Mouse (Mus musculus): ENCODE measurements around the gene 2010300C02Rik. TPM values are rescaled to one million over a fixed set of nuclear protein-coding genes. Genes with fewer than 3 reads are reported as not detected.

The 2010300C02Rik gene
- polyA plus RNA-seq, 1 experiment from 2014 or later, result 3.2 TPM

DNA sequence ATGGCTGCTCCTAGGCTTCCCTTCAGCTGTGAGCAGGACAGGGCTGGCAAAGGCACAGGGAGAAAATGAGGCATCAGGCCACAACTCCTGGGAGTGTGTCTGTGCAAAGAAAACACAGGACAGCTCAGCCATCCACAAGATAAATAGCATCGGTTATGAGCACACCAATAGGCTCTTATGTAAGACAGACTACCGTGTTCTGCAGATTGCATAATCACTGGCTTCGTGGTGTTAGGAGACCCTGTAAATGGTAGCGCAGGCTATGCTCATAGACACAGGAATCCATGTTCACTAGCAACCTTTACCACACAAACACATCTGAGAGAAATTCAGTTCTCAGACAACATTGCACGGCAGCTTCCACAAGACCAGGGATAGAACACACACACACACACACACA, 56.3 kb downstream of the 2010300C02Rik start:
- ATAC-seq (ENCODE audit: low FRiP score), result no peak
- Histone ChIP-seq H3K4me3 (replicated peaks) (no peak overlapping the region), H3K9me3 (replicated peaks) (no peaks in the 10 kb centered on the region), H3K9ac (replicated peaks) (no peak overlapping the region), H3K36me3 (no peaks in the 10 kb centered on the region), H3K27me3 (replicated peaks) (no peaks in the 10 kb centered on the region), H3K4me2 (no peak overlapping the region), H3K4me1 (no peaks in the 10 kb centered on the region), H3K27ac (replicated peaks) (no peak overlapping the region)
- 85% methylated on average over 5 of the region's 5 CpGs for WGBS

DNA sequence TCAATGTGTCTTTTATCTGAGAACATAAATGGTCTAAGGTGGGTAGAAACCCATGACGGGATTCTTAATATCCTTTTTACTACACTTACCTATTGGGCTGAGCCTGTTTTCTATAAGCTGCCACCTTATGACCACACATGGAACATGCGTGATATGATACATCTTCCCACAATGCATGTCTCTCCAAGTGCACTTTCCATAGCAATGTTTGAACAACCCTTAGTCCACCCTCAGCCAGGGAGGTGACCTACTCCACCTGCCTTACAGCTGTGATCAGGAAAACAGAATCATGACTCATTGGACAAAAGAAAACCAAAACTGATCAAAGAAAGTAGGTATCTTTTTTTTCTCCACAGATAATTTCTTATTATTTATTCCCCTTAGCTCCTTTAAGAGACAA, 63.9 kb downstream of the 2010300C02Rik start:
- Histone ChIP-seq H3K36me3 (no peaks in the 10 kb centered on the region), H3K9ac (replicated peaks) (no peak overlapping the region), H3K27me3 (replicated peaks) (no peaks in the 10 kb centered on the region), H3K4me2 (no peak overlapping the region), H3K27ac (replicated peaks) (no peak overlapping the region), H3K4me3 (replicated peaks) (no peak overlapping the region), H3K4me1 (no peaks in the 10 kb centered on the region), H3K9me3 (replicated peaks) (no peaks in the 10 kb centered on the region)
- no peak for ATAC-seq (ENCODE audit: low FRiP score)
- 92% methylated on average over 2 of the region's 2 CpGs for WGBS

DNA sequence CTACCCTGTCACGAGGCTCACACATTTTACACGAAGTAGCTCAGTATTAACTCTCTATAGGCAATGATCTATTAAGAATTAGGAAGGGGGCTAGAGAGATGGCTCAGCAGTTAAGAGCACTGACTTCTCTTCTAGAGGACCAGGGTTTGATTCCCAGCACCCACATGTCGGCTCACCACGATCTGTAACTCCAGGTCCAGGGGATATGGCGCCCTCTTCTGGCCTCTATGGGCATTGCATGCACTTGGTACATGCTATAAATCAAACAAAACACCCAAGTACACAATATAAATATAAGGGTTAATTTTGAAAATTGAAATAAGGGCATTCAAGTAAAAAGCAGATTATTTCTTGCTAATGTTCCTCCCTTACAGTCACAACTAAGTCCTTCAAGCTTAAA, 65.9 kb downstream of the 2010300C02Rik start:
- no peak overlapping the region for H3K9ac ChIP-seq (replicated peaks)
- H3K27me3 ChIP-seq (replicated peaks), result no peaks in the 10 kb centered on the region
- no peaks in the 10 kb centered on the region for H3K4me1 ChIP-seq
- H3K4me2 ChIP-seq, result no peak overlapping the region
- WGBS, result 82% methylated on average over 5 of the region's 5 CpGs
- H3K36me3 ChIP-seq, result no peaks in the 10 kb centered on the region
- no peak for ATAC-seq (ENCODE audit: low FRiP score)
- no peak overlapping the region for H3K27ac ChIP-seq (replicated peaks)
- H3K4me3 ChIP-seq (replicated peaks), result no peak overlapping the region
- H3K9me3 ChIP-seq (replicated peaks), result no peaks in the 10 kb centered on the region

DNA sequence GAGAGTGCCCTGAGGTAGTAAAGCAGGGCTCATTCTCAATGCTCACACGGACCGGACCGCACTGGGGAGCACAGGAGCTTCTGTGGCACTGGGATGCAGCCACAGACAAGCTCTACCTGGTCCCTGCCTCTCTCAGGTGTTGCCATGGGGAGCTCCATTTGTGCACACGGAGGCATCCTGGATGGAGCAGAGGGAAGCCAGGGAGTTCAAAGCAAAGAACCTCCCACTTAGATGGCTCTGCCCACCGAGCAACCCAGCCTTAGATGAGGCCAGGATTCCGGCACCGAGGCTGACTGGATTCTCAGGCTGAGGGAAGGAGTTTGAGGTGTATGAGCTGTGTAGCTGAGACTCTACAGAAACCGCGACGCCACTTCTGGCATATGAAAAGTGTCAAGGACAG, 72.8 kb downstream of the 2010300C02Rik start:
- H3K9me3 ChIP-seq (replicated peaks), result no peaks in the 10 kb centered on the region
- 90% methylated on average over 10 of the region's 10 CpGs for WGBS
- H3K4me3 ChIP-seq (replicated peaks), result no peak overlapping the region
- no peak overlapping the region for H3K27ac ChIP-seq (replicated peaks)
- no peaks in the 10 kb centered on the region for H3K36me3 ChIP-seq
- no peak overlapping the region for H3K9ac ChIP-seq (replicated peaks)
- ATAC-seq (ENCODE audit: low FRiP score), result no peak
- no peaks in the 10 kb centered on the region for H3K27me3 ChIP-seq (replicated peaks)
- H3K4me2 ChIP-seq, result no peak overlapping the region
- no peaks in the 10 kb centered on the region for H3K4me1 ChIP-seq

DNA sequence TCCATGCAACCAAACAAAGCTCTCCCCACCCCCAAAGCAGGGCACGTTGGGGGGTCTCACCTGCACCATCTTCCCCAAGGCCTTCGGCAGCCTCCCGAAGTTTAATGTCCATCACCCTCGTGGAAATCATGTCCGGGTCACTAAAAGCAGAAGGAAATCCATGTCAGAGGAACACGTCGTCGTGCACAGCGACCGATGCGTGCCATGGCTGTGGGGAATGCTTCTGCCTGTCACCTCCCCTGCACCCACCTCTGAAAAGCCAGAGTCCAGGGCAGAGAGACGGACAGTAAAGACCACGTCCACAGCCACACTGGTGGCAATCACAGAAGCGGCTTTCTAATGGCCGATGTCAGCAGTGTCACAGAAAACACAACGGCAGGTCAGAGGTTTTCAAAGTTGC, 75.4 kb downstream of the 2010300C02Rik start:
- H3K4me1 ChIP-seq, result 0 out of 2 replicates have a peak, but pooled peaks cover under 1% of the 10 kb centered on the region
- no peak overlapping the region for H3K27ac ChIP-seq (replicated peaks)
- no peaks in the 10 kb centered on the region for H3K9me3 ChIP-seq (replicated peaks)
- ATAC-seq (ENCODE audit: low FRiP score), result no peak
- H3K36me3 ChIP-seq, result no peaks in the 10 kb centered on the region
- H3K27me3 ChIP-seq (replicated peaks), result no peaks in the 10 kb centered on the region
- no peak overlapping the region for H3K9ac ChIP-seq (replicated peaks)
- WGBS, result 95% methylated on average over 16 of the region's 16 CpGs
- H3K4me2 ChIP-seq, result no peak overlapping the region
- no peak overlapping the region for H3K4me3 ChIP-seq (replicated peaks)

DNA sequence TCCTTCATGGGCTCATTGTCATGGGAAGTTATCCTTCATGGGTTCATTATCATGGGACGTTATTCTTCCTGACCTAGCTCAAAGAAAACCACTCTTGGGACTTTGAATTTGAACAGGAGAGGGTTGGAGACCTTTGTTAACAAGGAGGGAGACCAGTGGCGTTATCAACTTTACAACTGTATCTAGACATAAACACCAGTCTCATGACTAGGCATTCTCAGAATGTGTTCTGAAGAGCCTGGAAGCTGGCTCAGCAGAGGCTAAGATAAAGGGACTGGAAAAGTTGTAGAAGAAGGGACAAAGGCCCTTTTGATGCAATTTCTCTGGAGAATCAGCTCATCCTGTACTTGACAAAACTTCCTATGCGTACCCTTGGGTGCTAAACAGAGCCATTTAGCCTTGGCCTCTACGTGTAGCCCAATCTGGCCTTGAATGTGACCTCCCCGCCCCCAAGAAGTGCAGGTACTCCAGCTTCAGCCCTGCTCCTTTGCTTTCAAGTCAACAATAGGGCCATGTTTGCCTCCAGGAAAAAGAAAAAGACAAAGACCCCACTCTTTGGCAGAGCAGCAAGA, 76.0 kb downstream of the 2010300C02Rik start:
- 85% methylated on average over 5 of the region's 5 CpGs for WGBS
- Histone ChIP-seq H3K36me3 (no peaks in the 10 kb centered on the region), H3K27me3 (replicated peaks) (no peaks in the 10 kb centered on the region), H3K9me3 (replicated peaks) (no peaks in the 10 kb centered on the region), H3K4me2 (no peak overlapping the region), H3K9ac (replicated peaks) (no peak overlapping the region), H3K4me3 (replicated peaks) (no peak overlapping the region), H3K4me1 (peaks cover 5% of the 10 kb centered on the region; the same call in 1 of the 2 replicates), H3K27ac (replicated peaks) (no peak overlapping the region)
- ATAC-seq (ENCODE audit: low FRiP score), result no peak

DNA sequence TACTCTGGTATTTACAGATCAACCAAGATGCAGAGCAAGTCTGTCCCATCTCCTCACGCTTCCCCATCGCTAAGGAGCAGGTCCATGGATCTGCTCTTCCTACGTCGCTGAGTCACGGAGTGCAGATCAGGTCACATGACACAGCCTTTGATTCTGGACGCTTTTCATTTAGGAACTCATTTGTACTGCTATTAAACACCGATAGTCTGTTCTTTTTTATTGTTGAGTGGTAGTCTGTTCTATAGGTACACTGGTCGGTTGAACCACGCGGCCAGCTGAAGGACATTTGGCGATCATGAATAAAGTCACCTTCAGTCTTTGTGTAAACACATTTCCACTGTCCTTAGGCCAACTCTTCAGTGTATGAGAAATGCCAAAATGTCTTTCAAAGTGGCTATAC, 78.5 kb downstream of the 2010300C02Rik start:
- Histone ChIP-seq H3K27ac (replicated peaks) (no peak overlapping the region), H3K9me3 (replicated peaks) (no peaks in the 10 kb centered on the region), H3K27me3 (replicated peaks) (no peaks in the 10 kb centered on the region), H3K4me1 (peaks cover 8% of the 10 kb centered on the region; the same call in 1 of the 2 replicates), H3K36me3 (no peaks in the 10 kb centered on the region), H3K4me2 (no peak overlapping the region), H3K4me3 (replicated peaks) (no peak overlapping the region), H3K9ac (replicated peaks) (no peak overlapping the region)
- ATAC-seq (ENCODE audit: low FRiP score), result no peak
- 92% methylated on average over 11 of the region's 11 CpGs for WGBS

DNA sequence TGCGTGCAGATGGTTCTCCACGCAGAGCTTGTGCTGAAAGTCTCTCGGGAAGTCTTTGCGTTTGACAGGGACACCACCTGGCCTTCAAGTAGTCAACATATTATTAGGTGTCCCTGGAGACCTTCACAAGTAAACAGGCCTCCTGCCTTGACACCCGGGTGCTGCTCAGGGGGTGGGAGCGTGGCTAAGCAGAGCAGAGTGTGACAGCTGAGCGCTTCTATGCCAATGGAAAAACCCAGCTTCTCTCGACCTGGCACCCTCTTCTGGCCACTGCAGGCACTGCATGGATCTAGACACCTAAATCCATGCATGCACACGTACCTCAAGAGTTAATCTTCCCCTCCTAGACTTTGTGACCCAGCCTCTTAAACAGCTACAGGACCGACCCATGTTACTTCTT, 80.8 kb downstream of the 2010300C02Rik start:
- Histone ChIP-seq H3K36me3 (no peaks in the 10 kb centered on the region), H3K27ac (replicated peaks) (no peak overlapping the region), H3K9ac (replicated peaks) (0 out of 2 replicates have a peak overlapping the region, but pooled peaks have one; percentile 14), H3K27me3 (replicated peaks) (no peaks in the 10 kb centered on the region), H3K4me2 (peak overlapping the region; percentile 58), H3K4me1 (peaks cover 8% of the 10 kb centered on the region; the same call in 1 of the 2 replicates), H3K4me3 (replicated peaks) (peak overlapping the region; percentile 25; the same call in 1 of the 2 replicates), H3K9me3 (replicated peaks) (no peaks in the 10 kb centered on the region)
- WGBS, result 8% methylated on average over 10 of the region's 10 CpGs
- ATAC-seq (ENCODE audit: low FRiP score), result peak; percentile 81

DNA sequence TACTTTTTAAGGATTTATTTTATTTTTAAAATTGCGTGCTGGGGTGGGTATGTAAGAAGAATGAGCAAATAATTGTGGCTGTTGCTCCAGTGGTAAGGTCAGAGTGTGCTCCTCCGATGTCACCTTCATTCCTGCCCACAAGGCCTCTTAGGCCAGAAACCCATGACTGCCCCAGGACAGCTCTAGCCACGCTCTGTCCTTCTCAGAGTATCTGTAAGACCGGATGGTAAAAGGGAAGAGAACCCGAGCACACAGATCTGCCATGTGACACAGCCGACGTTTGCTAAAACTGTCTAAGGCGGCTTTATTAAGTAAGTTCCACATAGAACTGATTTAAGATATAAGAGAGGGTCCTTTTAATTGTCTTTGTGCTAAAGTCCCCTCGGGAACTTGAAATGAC, 81.3 kb downstream of the 2010300C02Rik start:
- Histone ChIP-seq H3K4me2 (peak overlapping the region; percentile 58), H3K27me3 (replicated peaks) (no peaks in the 10 kb centered on the region), H3K27ac (replicated peaks) (no peak overlapping the region), H3K4me3 (replicated peaks) (no peak overlapping the region), H3K4me1 (peaks cover 8% of the 10 kb centered on the region; the same call in 1 of the 2 replicates), H3K9ac (replicated peaks) (0 out of 2 replicates have a peak overlapping the region, but pooled peaks have one; percentile 14), H3K36me3 (no peaks in the 10 kb centered on the region), H3K9me3 (replicated peaks) (no peaks in the 10 kb centered on the region)
- no peak for ATAC-seq (ENCODE audit: low FRiP score)
- 75% methylated on average over 9 of the region's 9 CpGs for WGBS

DNA sequence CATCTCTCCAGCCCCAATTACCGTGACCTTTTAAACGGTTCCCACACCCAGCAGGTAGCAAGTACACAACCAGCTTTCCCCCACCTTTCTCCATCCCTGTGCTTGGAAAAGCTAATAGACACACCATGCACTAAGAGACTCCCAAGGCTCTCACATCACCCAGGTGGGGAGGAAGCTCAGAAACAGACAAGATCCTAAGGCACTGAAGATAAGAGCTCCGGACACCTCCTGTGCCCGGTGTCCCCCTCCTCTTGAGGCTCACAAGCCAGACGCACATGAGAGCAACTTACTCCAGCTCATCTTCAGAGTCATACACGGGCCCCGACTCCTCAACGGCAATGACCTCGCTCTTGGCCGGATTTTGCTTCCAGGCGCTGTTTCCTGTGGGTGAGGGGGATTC, 82.3 kb downstream of the 2010300C02Rik start:
- no peaks in the 10 kb centered on the region for H3K36me3 ChIP-seq
- no peak overlapping the region for H3K9ac ChIP-seq (replicated peaks)
- peaks cover 8% of the 10 kb centered on the region; the same call in 1 of the 2 replicates for H3K4me1 ChIP-seq
- no peak overlapping the region for H3K4me3 ChIP-seq (replicated peaks)
- no peak overlapping the region for H3K27ac ChIP-seq (replicated peaks)
- H3K27me3 ChIP-seq (replicated peaks), result no peaks in the 10 kb centered on the region; the same call in 1 of the 2 replicates
- H3K4me2 ChIP-seq, result no peak overlapping the region
- ATAC-seq (ENCODE audit: low FRiP score), result no peak
- 80% methylated on average over 11 of the region's 11 CpGs for WGBS
- H3K9me3 ChIP-seq (replicated peaks), result no peaks in the 10 kb centered on the region

DNA sequence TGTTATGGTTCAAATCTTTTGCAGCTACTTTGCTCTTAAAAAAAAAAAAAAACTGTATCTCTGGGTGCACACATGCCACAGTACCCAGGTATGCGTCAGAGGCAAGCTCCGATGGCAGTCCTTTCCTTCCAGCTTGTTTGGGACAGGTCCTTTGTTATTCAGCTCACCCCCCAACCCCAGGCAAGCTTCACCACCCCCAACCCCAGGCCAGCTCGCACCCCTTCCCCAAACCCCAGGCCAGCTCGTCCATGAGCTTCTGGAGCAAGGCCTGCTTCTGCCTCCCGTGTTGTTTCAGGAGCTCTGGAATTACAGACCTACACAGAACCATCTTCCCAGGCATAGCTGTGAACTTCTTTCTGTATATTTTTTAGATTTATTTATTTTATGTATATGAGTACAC, 83.1 kb downstream of the 2010300C02Rik start:
- Histone ChIP-seq H3K4me3 (replicated peaks) (no peak overlapping the region), H3K9ac (replicated peaks) (no peak overlapping the region), H3K4me2 (no peak overlapping the region), H3K36me3 (no peaks in the 10 kb centered on the region), H3K9me3 (replicated peaks) (no peaks in the 10 kb centered on the region), H3K27me3 (replicated peaks) (no peaks in the 10 kb centered on the region; the same call in 1 of the 2 replicates), H3K4me1 (peaks cover 8% of the 10 kb centered on the region; the same call in 1 of the 2 replicates), H3K27ac (replicated peaks) (no peak overlapping the region)
- whole genome bisulfite sequencing, result 79% methylated on average over 5 of the region's 5 CpGs
- no peak for ATAC-seq (ENCODE audit: low FRiP score)

DNA sequence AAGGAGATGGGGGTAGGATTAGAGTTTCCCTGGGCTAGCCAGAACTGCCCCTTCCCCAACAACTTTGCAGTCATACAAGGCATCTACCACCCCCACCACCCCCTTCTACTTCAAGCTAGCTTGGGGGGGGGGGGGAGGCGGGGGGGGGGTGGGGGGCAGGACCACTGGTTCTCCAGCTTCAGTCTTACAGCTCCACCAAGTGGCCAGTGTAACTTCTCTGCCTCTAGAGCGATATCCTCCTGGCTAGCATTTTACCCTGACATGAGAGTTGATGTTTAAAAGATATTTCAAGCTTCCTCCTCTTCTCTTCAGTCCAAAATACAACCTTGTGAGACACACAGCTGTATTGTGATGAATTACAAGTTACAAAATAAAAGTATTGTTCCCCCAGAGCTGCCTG, 83.7 kb downstream of the 2010300C02Rik start:
- no peaks in the 10 kb centered on the region for H3K36me3 ChIP-seq

More for the DNA sequence above, 83.7 kb downstream of the 2010300C02Rik start:
- H3K4me3 ChIP-seq (replicated peaks), result no peak overlapping the region
- H3K9me3 ChIP-seq (replicated peaks), result no peaks in the 10 kb centered on the region
- H3K9ac ChIP-seq (replicated peaks), result no peak overlapping the region
- 40% methylated on average over 2 of the region's 2 CpGs for WGBS
- no peak for ATAC-seq (ENCODE audit: low FRiP score)
- peaks cover 8% of the 10 kb centered on the region; the same call in 1 of the 2 replicates for H3K4me1 ChIP-seq
- no peaks in the 10 kb centered on the region; the same call in 1 of the 2 replicates for H3K27me3 ChIP-seq (replicated peaks)
- no peak overlapping the region for H3K27ac ChIP-seq (replicated peaks)
- no peak overlapping the region for H3K4me2 ChIP-seq
